14 mouse cellular contexts compared by ENCODE assay signal in the genomic region with DNA sequence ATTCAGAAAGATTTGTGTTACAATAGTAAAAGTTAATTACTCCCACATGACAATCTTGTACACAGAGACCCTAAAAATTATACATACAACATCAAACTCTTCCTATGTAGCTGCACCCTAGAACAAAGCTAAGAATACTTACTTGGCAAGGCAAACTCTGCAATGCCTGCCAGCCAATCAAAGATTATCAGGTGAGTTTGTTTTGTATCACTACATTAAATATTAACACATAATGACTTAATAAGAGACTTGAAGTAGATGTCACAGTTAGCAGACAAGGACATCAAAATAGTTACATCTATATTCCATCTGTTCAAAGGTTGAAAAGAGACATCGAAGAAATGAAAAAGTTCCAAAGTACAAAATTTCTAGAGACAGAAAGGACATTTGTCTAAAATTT.
"Had no signal": no experiment of that assay in that cellular context is flagged by ENCODE, and none has a peak within 500 bp of the region (broad histone marks: within the 10 kb centered on the region; RNA-seq: fewer than 3 reads in every experiment).

No protein-coding gene starts in this region.

- ATAC-seq: hindbrain, embryonic 16.5 days; intestine, embryonic 15.5 days; liver, embryonic 12.5 days had no signal

- H3K4me1 ChIP-seq: intestine, embryonic 15.5 days; liver, embryonic 12.5 days; liver, embryonic 15.5 days; lung, embryonic 15.5 days had no signal

- DNase-seq: layer of hippocampus, postnatal 36 days; lung, adult 18-20 months; lung, postnatal 10 days; midbrain, embryonic 14.5 days; thymus, adult 18-20 months; thymus, postnatal 36 days had no signal

- H3K27ac ChIP-seq: intestine, embryonic 15.5 days; kidney, postnatal 0 days; left cerebral cortex, adult 2 months; liver, embryonic 12.5 days; liver, embryonic 15.5 days; lung, embryonic 15.5 days; macrophage had no signal

- H3K4me2 ChIP-seq: intestine, embryonic 15.5 days; liver, embryonic 12.5 days; liver, embryonic 15.5 days; lung, embryonic 15.5 days had no signal

- H3K9ac ChIP-seq: intestine, embryonic 15.5 days; liver, embryonic 12.5 days; liver, embryonic 15.5 days; lung, embryonic 15.5 days had no signal

- H3K27me3 ChIP-seq: intestine, embryonic 15.5 days; liver, embryonic 12.5 days; liver, embryonic 15.5 days; lung, embryonic 15.5 days had no signal

- H3K9me3 ChIP-seq: intestine, embryonic 15.5 days; liver, embryonic 12.5 days; liver, embryonic 15.5 days; lung, embryonic 15.5 days had no signal

- H3K4me3 ChIP-seq: intestine, embryonic 15.5 days; left cerebral cortex, adult 2 months; liver, embryonic 12.5 days; liver, embryonic 15.5 days; lung, embryonic 15.5 days had no signal
